Mouse (Mus musculus) intestine, embryonic 15.5 days (tissue): ENCODE measurements at regions not wholly inside any gene's neighbourhood (a gene's known extent, or its start where the extent isn't known, plus 50 kb on each side); places are given as distances from the start of the nearest gene placed in this dataset.
"Not testable (repeated sequence)": the region's sequence is repeated elsewhere in the genome, so short reads cannot be mapped to it uniquely, and the experiment has no call there.

ENCODE experiments used
- ATAC-seq: fragments of 200-750 bp; cut with Nextera tagmentation; 2 replicates; pipeline ENCODE4 v1.8.0; 2017; ENCODE audit warnings: moderate TSS enrichment, moderate library complexity
- H3K27ac ChIP-seq: fragments of 300-500 bp; sonication (generic); 2 replicates; pipeline ENCODE4 v1.5.1; 2015; ENCODE audit warnings: mild to moderate bottlenecking, inconsistent platforms
- H3K27me3 ChIP-seq: fragments of 300-500 bp; sonication (generic); replicated peaks from 2 replicates; pipeline ENCODE4 v1.6.1; 2015; ENCODE audit warnings: inconsistent platforms
- H3K36me3 ChIP-seq: fragments of 300-500 bp; sonication (generic); 2 replicates; pipeline ENCODE4 v1.6.1; 2015; ENCODE audit warnings: inconsistent platforms
- H3K4me1 ChIP-seq: fragments of 300-500 bp; sonication (generic); replicated peaks from 2 replicates; pipeline ENCODE4 v1.6.1; 2015; ENCODE audit warnings: inconsistent platforms
- H3K4me2 ChIP-seq: fragments of 300-500 bp; sonication (generic); replicated peaks from 2 replicates; pipeline ENCODE4 v1.6.1; 2015; ENCODE audit warnings: mild to moderate bottlenecking, inconsistent platforms
- H3K4me3 ChIP-seq: fragments of 300-500 bp; sonication (generic); replicated peaks from 2 replicates; pipeline ENCODE4 v1.5.1; 2015; ENCODE audit warnings: inconsistent platforms
- H3K9ac ChIP-seq: fragments of 300-500 bp; sonication (generic); 2 replicates; pipeline ENCODE4 v1.6.1; 2015; ENCODE audit warnings: inconsistent platforms
- H3K9me3 ChIP-seq: fragments of 300-500 bp; sonication (generic); 2 replicates; pipeline ENCODE4 v1.6.1; 2016; ENCODE audit warnings: inconsistent platforms
- WGBS: fragments of 180-500 bp; shearing (Covaris S2); methylation state at CpG from one replicate; pipeline ENCODE4 v1.1.7; 2015; 5-methylcytosine and 5-hydroxymethylcytosine counted together

DNA sequence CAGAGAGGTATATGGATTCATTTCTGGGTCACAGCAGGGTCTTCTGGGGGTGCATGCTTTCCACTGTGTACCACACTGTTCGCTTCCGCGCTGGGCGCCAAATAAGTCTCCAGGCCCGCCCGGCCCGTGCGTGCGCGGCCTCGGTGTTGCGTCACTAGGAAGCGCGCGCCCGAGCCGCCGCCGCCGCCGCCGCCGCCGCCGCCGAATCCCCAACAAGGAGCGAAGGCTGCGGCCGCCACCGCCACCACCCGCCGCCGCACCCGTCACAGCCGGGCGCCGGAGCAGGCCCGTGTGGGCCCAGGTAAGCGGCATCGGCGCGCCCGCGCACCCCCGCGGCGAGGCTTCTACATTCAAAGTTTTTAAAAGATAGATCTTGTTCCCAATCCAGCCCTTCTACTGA is 57.1 kb upstream of the Gm21119 start:
- H3K27ac ChIP-seq, H3K9me3 ChIP-seq, H3K36me3 ChIP-seq, H3K9ac ChIP-seq, H3K27me3 ChIP-seq, H3K4me1 ChIP-seq: not testable (repeated sequence)
- Histone ChIP-seq H3K4me2 (peak overlapping the region; percentile 38; the same call in 1 of the 2 replicates), H3K4me3 (peak overlapping the region; percentile 24)
- 41% methylated on average over 42 of the region's 47 CpGs for WGBS
- peak; percentile 98 for ATAC-seq
